Mouse (Mus musculus) ES-Bruce4 (cell line): ENCODE measurements around the gene Dand5.

Source experiments
- CTCF ChIP-seq: IDR thresholded peaks from one replicate; pipeline ENCODE4 v1.8.1; 2011; ENCODE audit warnings: low read depth, low read length
- EP300 ChIP-seq: IDR thresholded peaks from 2 replicates; pipeline ENCODE4 v1.6.1; 2011; ENCODE audit warnings: low read depth, low read length; ENCODE audit not compliant: insufficient read depth
- POLR2A ChIP-seq: IDR thresholded peaks from one replicate; pipeline ENCODE4 v1.8.1; 2011; ENCODE audit warnings: low read length; ENCODE audit not compliant: insufficient read depth

GRCm38 (mm10) chr8:84783198-84783918 lies 39.3 kb downstream of the Dand5 start:
- TF ChIP-seq POLR2A = no peak
- no peak for TF ChIP-seq CTCF
- no peak for TF ChIP-seq EP300
